Mouse (Mus musculus) intestine, embryonic 15.5 days (tissue): ENCODE data around the gene Vmn1r199. TPM values are rescaled to one million over a fixed set of nuclear protein-coding genes. Genes with fewer than 3 reads are reported as not detected.
"Not testable (repeated sequence)": the region's sequence is repeated elsewhere in the genome, so short reads cannot be mapped to it uniquely, and the experiment has no call there.

Source experiments
- ATAC-seq: fragments of 200-750 bp; cut with Nextera tagmentation; 2 replicates; pipeline ENCODE4 v1.8.0; 2017; ENCODE audit warnings: moderate TSS enrichment, moderate library complexity
- H3K27ac ChIP-seq: fragments of 300-500 bp; sonication (generic); 2 replicates; pipeline ENCODE4 v1.5.1; 2015; ENCODE audit warnings: mild to moderate bottlenecking, inconsistent platforms
- H3K27me3 ChIP-seq: fragments of 300-500 bp; sonication (generic); replicated peaks from 2 replicates; pipeline ENCODE4 v1.6.1; 2015; ENCODE audit warnings: inconsistent platforms
- H3K36me3 ChIP-seq: fragments of 300-500 bp; sonication (generic); 2 replicates; pipeline ENCODE4 v1.6.1; 2015; ENCODE audit warnings: inconsistent platforms
- H3K4me1 ChIP-seq: fragments of 300-500 bp; sonication (generic); replicated peaks from 2 replicates; pipeline ENCODE4 v1.6.1; 2015; ENCODE audit warnings: inconsistent platforms
- H3K4me2 ChIP-seq: fragments of 300-500 bp; sonication (generic); replicated peaks from 2 replicates; pipeline ENCODE4 v1.6.1; 2015; ENCODE audit warnings: mild to moderate bottlenecking, inconsistent platforms
- H3K4me3 ChIP-seq: fragments of 300-500 bp; sonication (generic); replicated peaks from 2 replicates; pipeline ENCODE4 v1.5.1; 2015; ENCODE audit warnings: inconsistent platforms
- H3K9ac ChIP-seq: fragments of 300-500 bp; sonication (generic); 2 replicates; pipeline ENCODE4 v1.6.1; 2015; ENCODE audit warnings: inconsistent platforms
- H3K9me3 ChIP-seq: fragments of 300-500 bp; sonication (generic); 2 replicates; pipeline ENCODE4 v1.6.1; 2016; ENCODE audit warnings: inconsistent platforms
- WGBS: fragments of 180-500 bp; shearing (Covaris S2); methylation state at CpG from one replicate; pipeline ENCODE4 v1.1.7; 2015; 5-methylcytosine and 5-hydroxymethylcytosine counted together
- polyA plus RNA-seq: library from polyadenylated mRNA; unstranded; fragments of >200 nt; fragmentation: Nextera tagmentation; extraction: Ambion mirVana; gene quantifications from 2 replicates; pipeline ENCODE4 v1.2.1, GENCODE M21; 2015

Gene Vmn1r199
- polyA plus RNA-seq = not detected in 2 replicates

GRCm38 (mm10) chr13:22379518-22379917 lies at the start of gene Vmn1r199:
TSS of gene Vmn1r199 (plus strand) at chr13:22379818.
- H3K4me1 ChIP-seq = no peaks in the 10 kb centered on the region
- no peak within 1 kb of the TSS for H3K9ac ChIP-seq
- ATAC-seq = no peak
- H3K4me3 ChIP-seq = no peak within 1 kb of the TSS
- H3K4me2 ChIP-seq = no peak within 1 kb of the TSS
- no peaks in the 10 kb centered on the region for H3K9me3 ChIP-seq
- no peaks in the 10 kb centered on the region for H3K36me3 ChIP-seq
- no peak within 1 kb of the TSS for H3K27ac ChIP-seq
- no peaks in the 10 kb centered on the region for H3K27me3 ChIP-seq
- 73% methylated on average over 2 of the region's 2 CpGs for WGBS

DNA sequence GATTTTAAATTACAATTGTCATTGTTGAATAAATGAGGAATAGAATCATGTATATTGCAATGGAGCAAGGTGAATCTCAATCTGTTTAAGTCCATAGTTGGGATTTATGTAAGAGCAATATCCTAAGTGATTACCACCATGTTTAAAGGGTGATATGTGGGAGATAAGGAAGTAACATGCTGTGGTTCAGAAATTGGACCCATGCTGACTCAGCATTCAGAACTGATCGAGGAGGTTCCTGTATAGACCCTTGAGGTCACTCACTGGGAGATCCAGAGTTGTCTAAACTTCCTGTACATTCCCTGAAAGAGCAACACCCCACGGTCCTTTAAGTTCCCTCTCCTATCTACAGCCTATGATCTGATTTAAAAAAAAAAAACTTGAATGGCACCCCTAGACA lies 46.3 kb upstream of the Vmn1r199 start:
- Histone ChIP-seq H3K9ac (no peak overlapping the region), H3K4me2 (no peak overlapping the region), H3K4me3 (no peak overlapping the region), H3K4me1 (no peaks in the 10 kb centered on the region), H3K27ac (no peak overlapping the region), H3K9me3 (no peaks in the 10 kb centered on the region), H3K36me3 (no peaks in the 10 kb centered on the region), H3K27me3 (no peaks in the 10 kb centered on the region)
- 63% methylated on average over 2 of the region's 2 CpGs for WGBS
- no peak for ATAC-seq

DNA sequence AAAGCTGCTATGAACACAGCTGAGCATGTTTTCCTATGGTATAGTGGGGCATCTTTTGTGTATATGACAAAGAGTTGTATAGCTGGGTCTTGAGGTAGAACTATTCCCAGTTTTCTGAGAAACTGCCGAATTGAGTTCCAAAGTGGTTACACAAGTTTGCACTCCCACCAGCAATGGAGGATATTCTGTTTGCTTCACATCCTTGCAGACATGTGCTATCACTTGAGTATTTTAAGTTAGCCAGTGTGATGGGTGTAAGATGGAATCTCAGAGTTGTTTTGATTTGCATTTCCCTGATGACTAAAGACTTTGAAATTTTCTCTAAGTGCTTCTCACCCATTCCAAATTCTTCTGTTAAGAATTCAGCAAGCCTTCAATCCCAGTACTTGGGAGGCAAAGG lies 44.1 kb upstream of the Vmn1r199 start:
- Histone ChIP-seq H3K4me1 (no peaks in the 10 kb centered on the region), H3K4me2 (no peak overlapping the region), H3K9me3 (no peaks in the 10 kb centered on the region), H3K36me3 (no peaks in the 10 kb centered on the region), H3K27me3 (no peaks in the 10 kb centered on the region), H3K9ac (no peak overlapping the region), H3K4me3 (no peak overlapping the region), H3K27ac (no peak overlapping the region)
- 84% methylated on average over 1 of the region's 1 CpGs for WGBS
- ATAC-seq = no peak

DNA sequence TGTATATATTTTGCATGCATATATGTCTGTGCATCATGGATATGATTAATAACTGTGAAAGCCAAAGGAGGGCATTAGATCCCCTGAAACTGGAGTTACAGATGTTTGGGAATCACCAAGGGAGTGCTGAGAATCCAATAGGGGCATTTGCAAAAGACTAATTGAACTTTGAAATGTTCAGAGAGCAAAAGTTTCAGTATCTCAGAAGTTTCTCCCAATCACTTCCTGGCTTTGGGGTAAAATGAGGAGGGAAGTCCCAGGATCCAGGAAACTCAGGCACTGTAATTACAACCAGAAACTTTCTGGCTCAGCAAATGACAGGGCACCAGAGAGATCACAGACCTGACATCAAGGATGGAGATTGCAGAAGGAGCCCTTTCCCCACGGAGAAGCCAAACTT lies 29.6 kb upstream of the Vmn1r199 start, which contains the start of gene Vmn1r198:
Vmn1r198 (plus strand) TSS at position 301 of the 400 bp plus-strand sequence.
- WGBS = 31% methylated on average over 1 of the region's 1 CpGs
- Histone ChIP-seq H3K4me3 (no peak within 1 kb of the TSS), H3K9me3 (no peaks in the 10 kb centered on the region), H3K36me3 (no peaks in the 10 kb centered on the region), H3K4me2 (no peak within 1 kb of the TSS), H3K4me1 (no peaks in the 10 kb centered on the region), H3K9ac (no peak within 1 kb of the TSS), H3K27ac (no peak within 1 kb of the TSS), H3K27me3 (no peaks in the 10 kb centered on the region)
- ATAC-seq = no peak

DNA sequence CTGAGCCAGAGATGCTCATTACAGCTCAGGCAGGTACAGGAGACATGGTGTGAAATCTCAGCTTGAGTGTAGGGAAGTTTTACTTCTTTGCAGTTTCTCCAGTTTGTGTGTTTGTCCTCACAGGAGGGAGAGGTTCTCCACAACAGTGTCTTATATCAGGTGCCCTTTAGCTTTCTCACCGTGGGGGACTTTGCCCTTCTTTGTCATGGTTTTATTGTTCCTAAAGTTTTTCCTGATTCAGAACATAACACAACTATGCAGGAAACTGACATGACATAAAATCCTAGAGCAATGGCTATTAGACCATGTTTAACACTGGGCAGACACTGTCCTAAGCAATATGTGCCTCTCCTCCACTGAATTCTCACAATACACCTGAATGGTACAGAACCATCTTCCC lies 28.8 kb upstream of the Vmn1r199 start:
- H3K36me3 ChIP-seq = no peaks in the 10 kb centered on the region
- H3K4me3 ChIP-seq = no peak overlapping the region
- no peaks in the 10 kb centered on the region for H3K4me1 ChIP-seq
- no peaks in the 10 kb centered on the region for H3K27me3 ChIP-seq
- no peaks in the 10 kb centered on the region for H3K9me3 ChIP-seq
- H3K27ac ChIP-seq = no peak overlapping the region
- no peak for ATAC-seq
- no peak overlapping the region for H3K9ac ChIP-seq
- H3K4me2 ChIP-seq = no peak overlapping the region
- 76% methylated on average over 1 of the region's 1 CpGs for WGBS

- not testable (repeated sequence) for H3K4me3 ChIP-seq, H3K4me1 ChIP-seq, H3K9me3 ChIP-seq, H3K4me2 ChIP-seq, H3K9ac ChIP-seq, H3K36me3 ChIP-seq, ATAC-seq, H3K27me3 ChIP-seq
- 50% methylated on average over 3 of the region's 3 CpGs for WGBS
- peak overlapping the region; percentile 48; the same call in 1 of the 2 replicates for H3K27ac ChIP-seq
Observed at GRCm38 (mm10) chr13:22381128-22381527, 1.5 kb downstream of the Vmn1r199 start.

- no peak for ATAC-seq
- WGBS = 73% methylated on average over 3 of the region's 3 CpGs
Observed at GRCm38 (mm10) chr13:22383401-22383800, 3.8 kb downstream of the Vmn1r199 start.

GRCm38 (mm10) chr13:22387050-22387449 lies 7.4 kb downstream of the Vmn1r199 start:
- H3K4me3 ChIP-seq = no peak overlapping the region
- 71% methylated on average over 1 of the region's 1 CpGs for WGBS
- H3K27me3 ChIP-seq = no peaks in the 10 kb centered on the region
- no peaks in the 10 kb centered on the region for H3K36me3 ChIP-seq
- no peak for ATAC-seq
- H3K27ac ChIP-seq = no peak overlapping the region
- no peak overlapping the region for H3K9ac ChIP-seq
- H3K4me1 ChIP-seq = no peaks in the 10 kb centered on the region
- H3K4me2 ChIP-seq = no peak overlapping the region
- no peaks in the 10 kb centered on the region for H3K9me3 ChIP-seq

More at GRCm38 (mm10) chr13:22383401-22383800, 3.8 kb downstream of the Vmn1r199 start:
- Histone ChIP-seq H3K27me3 (no peaks in the 10 kb centered on the region), H3K36me3 (no peaks in the 10 kb centered on the region), H3K9me3 (no peaks in the 10 kb centered on the region), H3K9ac (no peak overlapping the region), H3K4me3 (no peak overlapping the region), H3K4me2 (no peak overlapping the region), H3K4me1 (no peaks in the 10 kb centered on the region), H3K27ac (no peak overlapping the region)

DNA sequence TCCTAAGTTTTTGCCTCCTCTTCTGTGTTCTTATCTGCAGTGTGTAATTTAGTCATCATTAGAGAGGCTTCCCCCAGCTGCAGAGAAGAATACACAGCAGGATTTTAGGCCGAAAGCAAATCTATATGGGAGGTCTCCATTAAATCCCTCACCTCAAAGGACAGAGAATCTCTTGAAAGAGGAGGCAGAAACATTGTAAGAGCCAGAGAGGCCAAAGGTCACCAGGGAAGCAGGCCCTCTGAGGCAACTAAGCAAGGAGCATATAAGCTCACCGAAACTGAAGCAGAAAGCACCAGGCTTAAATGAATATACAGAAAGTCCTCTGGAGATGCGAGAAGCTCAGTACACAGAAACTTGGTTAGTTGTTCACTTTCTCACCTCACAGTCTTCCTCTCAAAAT lies 10.5 kb downstream of the Vmn1r199 start, which contains the start of gene Vmn1r200:
Vmn1r200 (plus strand) TSS at position 301 of the 400 bp plus-strand sequence.
- Histone ChIP-seq H3K9me3 (no peaks in the 10 kb centered on the region), H3K36me3 (no peaks in the 10 kb centered on the region), H3K4me1 (no peaks in the 10 kb centered on the region), H3K27ac (no peak within 1 kb of the TSS), H3K4me2 (no peak within 1 kb of the TSS), H3K27me3 (no peaks in the 10 kb centered on the region), H3K9ac (no peak within 1 kb of the TSS), H3K4me3 (no peak within 1 kb of the TSS)
- ATAC-seq = no peak
- WGBS = 43% methylated on average over 3 of the region's 3 CpGs

GRCm38 (mm10) chr13:22402978-22403377 lies 23.4 kb downstream of the Vmn1r199 start:
- H3K36me3 ChIP-seq = no peaks in the 10 kb centered on the region
- no peak overlapping the region for H3K4me2 ChIP-seq
- no peaks in the 10 kb centered on the region for H3K4me1 ChIP-seq
- no peaks in the 10 kb centered on the region for H3K9me3 ChIP-seq
- H3K4me3 ChIP-seq = no peak overlapping the region
- H3K27me3 ChIP-seq = no peaks in the 10 kb centered on the region
- WGBS = 53% methylated on average over 1 of the region's 1 CpGs
- ATAC-seq = no peak
- no peak overlapping the region for H3K9ac ChIP-seq
- no peak overlapping the region for H3K27ac ChIP-seq

Other genes starting within 250 kb of the Vmn1r199 start
- gene Vmn1r191, start 195.8 kb upstream of the Vmn1r199 start, polyA plus RNA-seq = not detected in 2 replicates
- gene Vmn1r192, start 188.7 kb upstream of the Vmn1r199 start, polyA plus RNA-seq = not detected in 2 replicates
- gene Vmn1r193, start 156.7 kb upstream of the Vmn1r199 start, polyA plus RNA-seq = not detected in 2 replicates
- not detected in 2 replicates for gene Vmn1r194, start 135.6 kb upstream of the Vmn1r199 start, polyA plus RNA-seq
- gene Vmn1r195, start 109.3 kb upstream of the Vmn1r199 start, polyA plus RNA-seq = not detected in 2 replicates
- gene Vmn1r196, start 89.9 kb upstream of the Vmn1r199 start, polyA plus RNA-seq = not detected in 2 replicates
- gene Vmn1r197, start 55.2 kb upstream of the Vmn1r199 start, polyA plus RNA-seq = not detected in 2 replicates
- gene Vmn1r198, start 29.5 kb upstream of the Vmn1r199 start, polyA plus RNA-seq = not detected in 2 replicates
- gene Vmn1r200, start 10.6 kb downstream of the Vmn1r199 start, polyA plus RNA-seq = not detected in 2 replicates
- gene Vmn1r201, start 92.1 kb downstream of the Vmn1r199 start, polyA plus RNA-seq = not detected in 2 replicates
- gene Vmn1r202, start 125.6 kb downstream of the Vmn1r199 start, polyA plus RNA-seq = not detected in 2 replicates
- not detected in 2 replicates for gene Vmn1r203, start 138.3 kb downstream of the Vmn1r199 start, polyA plus RNA-seq
- gene Vmn1r204, start 173.4 kb downstream of the Vmn1r199 start, polyA plus RNA-seq = not detected in 2 replicates
- not detected in 2 replicates for gene Vmn1r205, start 213.2 kb downstream of the Vmn1r199 start, polyA plus RNA-seq
- gene Vmn1r206, start 244.4 kb downstream of the Vmn1r199 start, polyA plus RNA-seq = not detected in 2 replicates